Mouse (Mus musculus) cerebellum, adult 2 months (tissue): ENCODE results near the gene Coil. TPM values are rescaled to one million over a fixed set of nuclear protein-coding genes. Genes with fewer than 3 reads are reported as not detected.

Experiments
- DNase-seq, 2 experiments: peaks; one replicate each; pipeline ENCODE4 v3.0.0; 2021
- H3K27ac ChIP-seq: fragments of 200-500 bp; 2 replicates; pipeline ENCODE4 v1.5.1; 2012; ENCODE audit warnings: low read length, control low read depth, inconsistent platforms; ENCODE audit not compliant: insufficient read depth
- H3K27me3 ChIP-seq: fragments of 200-500 bp; 2 replicates; pipeline ENCODE4 v1.6.1; 2012; ENCODE audit warnings: inconsistent platforms, mild to moderate bottlenecking, low read length, moderate library complexity; ENCODE audit not compliant: control insufficient read depth, insufficient read depth
- H3K4me1 ChIP-seq: fragments of 200-500 bp; 2 replicates; pipeline ENCODE4 v1.6.1; 2011; ENCODE audit warnings: low read length; ENCODE audit not compliant: control insufficient read depth, insufficient read depth
- H3K4me3 ChIP-seq: fragments of 200-500 bp; replicated peaks from 2 replicates; pipeline ENCODE3; 2011; ENCODE audit warnings: mild to moderate bottlenecking, low read depth, low read length, control low read depth; ENCODE audit not compliant: insufficient read depth
- CTCF ChIP-seq: fragments of 200-500 bp; IDR thresholded peaks from 2 replicates; pipeline ENCODE4 v1.5.1; 2011; ENCODE audit warnings: low read depth, mild to moderate bottlenecking, control low read depth, low read length, moderate library complexity, borderline replicate concordance; ENCODE audit not compliant: insufficient read depth
- POLR2A ChIP-seq: fragments of 200-500 bp; IDR thresholded peaks from 2 replicates; pipeline ENCODE4 v1.6.1; 2011; ENCODE audit warnings: low read length, control low read depth, borderline replicate concordance; ENCODE audit not compliant: insufficient read depth
- WGBS: fragments of 180-500 bp; shearing (Covaris S2); methylation state at CpG from one replicate; pipeline ENCODE4 v1.1.7; 2018; 5-methylcytosine and 5-hydroxymethylcytosine counted together
- polyA plus RNA-seq: library from polyadenylated mRNA; depleted of rRNA; stranded (reverse); fragments of >200 nt; gene quantifications from 2 replicates; pipeline ENCODE4 v1.2.3, GENCODE M21; 2012

Gene Coil
- polyA plus RNA-seq, 1 experiment = 22.3 TPM

DNA sequence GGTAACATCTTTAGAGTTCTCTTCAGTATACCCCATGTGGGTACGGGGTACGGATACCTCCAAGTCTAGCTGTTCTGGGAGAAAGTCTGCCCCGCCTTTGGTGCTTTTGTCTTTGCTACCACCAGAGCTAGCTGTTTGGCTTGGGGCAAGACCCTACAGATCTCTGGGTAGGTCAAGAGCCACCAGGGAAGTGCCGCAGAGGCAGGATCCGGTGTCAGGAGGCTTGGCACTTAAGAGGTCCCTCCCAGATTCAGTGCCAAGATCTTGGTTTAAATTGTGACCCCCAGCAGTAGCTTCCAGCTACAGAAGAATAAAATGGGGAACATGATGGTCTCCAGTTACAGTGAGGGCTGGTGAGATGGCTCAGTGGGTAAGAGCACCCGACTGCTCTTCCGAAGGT, 31.5 kb downstream of the Coil start:
- no peak for TF ChIP-seq POLR2A
- no peak for TF ChIP-seq CTCF
- no peak overlapping the region for H3K4me3 ChIP-seq
- 85% methylated on average over 7 of the region's 7 CpGs for WGBS
- no peaks in the 10 kb centered on the region for H3K27me3 ChIP-seq
- H3K27ac ChIP-seq = no peak overlapping the region
- H3K4me1 ChIP-seq = no peaks in the 10 kb centered on the region
- DNase-seq = no peak

DNA sequence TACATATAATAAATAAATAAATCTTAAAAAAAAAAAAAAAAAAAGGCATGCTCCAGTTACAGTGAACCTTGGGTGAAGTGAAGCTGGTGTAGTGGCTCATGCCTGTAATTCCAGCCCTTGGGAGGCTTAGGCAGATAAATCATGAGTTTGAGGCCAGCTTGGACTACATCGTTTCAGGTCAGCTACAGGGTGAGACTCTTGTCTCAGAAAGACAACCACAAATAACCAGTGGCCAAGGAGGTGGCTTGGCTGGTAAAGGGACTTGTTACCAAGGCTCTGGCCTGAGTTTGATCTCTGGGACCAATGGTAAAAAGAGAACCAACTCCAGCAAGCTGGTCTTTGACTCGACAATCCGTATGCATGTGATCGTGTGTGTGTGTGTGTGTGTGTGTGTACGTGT, 32.0 kb downstream of the Coil start:
- 73% methylated on average over 5 of the region's 5 CpGs for WGBS
- no peaks in the 10 kb centered on the region for H3K4me1 ChIP-seq
- no peak for DNase-seq
- no peaks in the 10 kb centered on the region for H3K27me3 ChIP-seq
- H3K4me3 ChIP-seq = no peak overlapping the region
- H3K27ac ChIP-seq = no peak overlapping the region
- no peak for TF ChIP-seq POLR2A
- no peak for TF ChIP-seq CTCF

GRCm38 (mm10) chr11:89002621-89003020, 32.6 kb downstream of the Coil start:
- no peak for TF ChIP-seq CTCF
- no peak for TF ChIP-seq POLR2A
- H3K27ac ChIP-seq = no peak overlapping the region
- 29% methylated on average over 5 of the region's 5 CpGs for WGBS
- DNase-seq = no peak
- H3K4me3 ChIP-seq = no peak overlapping the region
- H3K4me1 ChIP-seq = no peaks in the 10 kb centered on the region
- H3K27me3 ChIP-seq = no peaks in the 10 kb centered on the region

GRCm38 (mm10) chr11:89003078-89003477, 33.0 kb downstream of the Coil start:
- H3K27ac ChIP-seq = no peak overlapping the region

DNA sequence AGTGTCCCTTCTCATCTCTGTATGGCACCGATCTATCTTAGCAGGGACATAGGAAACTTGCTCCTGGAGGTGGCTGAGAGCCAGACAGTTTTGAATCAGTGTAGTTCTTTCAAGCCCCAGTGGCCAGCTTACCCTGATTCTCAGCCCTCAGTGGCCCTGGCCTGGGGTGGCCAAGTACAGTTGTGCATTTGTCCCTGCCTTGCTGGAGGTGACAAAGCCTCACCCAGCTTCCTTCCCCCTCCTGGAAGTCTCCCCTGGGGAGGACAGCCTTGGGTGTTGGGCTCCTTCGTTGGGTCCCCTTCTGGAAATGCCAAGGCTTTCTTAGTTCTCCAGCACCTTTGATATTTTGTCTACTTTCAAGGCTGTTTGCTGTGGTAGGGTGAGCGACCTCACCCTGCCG, 33.7 kb downstream of the Coil start:
- WGBS = 41% methylated on average over 4 of the region's 4 CpGs
- Histone ChIP-seq H3K27me3 (no peaks in the 10 kb centered on the region), H3K27ac (no peak overlapping the region), H3K4me1 (no peaks in the 10 kb centered on the region), H3K4me3 (no peak overlapping the region)
- TF ChIP-seq POLR2A = no peak
- TF ChIP-seq CTCF = no peak
- DNase-seq = no peak

More at GRCm38 (mm10) chr11:89003078-89003477, 33.0 kb downstream of the Coil start:
- Histone ChIP-seq H3K4me1 (no peaks in the 10 kb centered on the region), H3K27me3 (no peaks in the 10 kb centered on the region), H3K4me3 (no peak overlapping the region)
- DNase-seq = no peak
- TF ChIP-seq POLR2A (no peak), CTCF (no peak)
- 22% methylated on average over 6 of the region's 6 CpGs for WGBS

DNA sequence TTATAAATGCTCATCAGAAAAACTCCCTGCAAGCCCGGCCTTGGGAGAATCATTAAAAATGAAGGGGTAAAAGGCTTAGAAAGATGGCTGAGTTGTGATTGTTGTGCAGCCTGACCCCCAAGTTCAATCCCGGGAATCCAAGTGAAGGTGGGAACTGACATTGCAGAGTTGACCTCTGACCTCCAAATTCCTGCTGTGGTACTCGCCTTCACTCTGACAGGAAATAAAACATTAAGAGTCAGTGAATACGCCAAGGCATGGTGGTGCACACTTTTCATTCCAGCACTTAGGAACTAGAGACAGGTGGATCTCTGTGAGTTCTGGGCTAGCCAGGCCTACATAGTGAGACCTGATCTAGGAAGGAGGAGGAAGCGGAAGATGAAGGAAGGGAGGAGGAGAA, 35.4 kb downstream of the Coil start:
- 89% methylated on average over 5 of the region's 5 CpGs for WGBS
- DNase-seq = no peak
- no peak overlapping the region for H3K4me3 ChIP-seq
- no peaks in the 10 kb centered on the region for H3K4me1 ChIP-seq
- H3K27ac ChIP-seq = no peak overlapping the region
- no peak for TF ChIP-seq POLR2A
- no peak for TF ChIP-seq CTCF
- no peaks in the 10 kb centered on the region for H3K27me3 ChIP-seq

GRCm38 (mm10) chr11:89006404-89006803, 36.4 kb downstream of the Coil start:
- no peak overlapping the region for H3K4me3 ChIP-seq
- DNase-seq = no peak
- H3K4me1 ChIP-seq = no peaks in the 10 kb centered on the region

GRCm38 (mm10) chr11:89007582-89007981, 37.5 kb downstream of the Coil start:
- TF ChIP-seq CTCF (no peak), POLR2A (no peak)
- H3K27me3 ChIP-seq = no peaks in the 10 kb centered on the region
- no peaks in the 10 kb centered on the region for H3K4me1 ChIP-seq
- no peak for DNase-seq
- no peak overlapping the region for H3K4me3 ChIP-seq
- 82% methylated on average over 3 of the region's 3 CpGs for WGBS
- no peak overlapping the region for H3K27ac ChIP-seq

More at GRCm38 (mm10) chr11:89006404-89006803, 36.4 kb downstream of the Coil start:
- Histone ChIP-seq H3K27me3 (no peaks in the 10 kb centered on the region), H3K27ac (no peak overlapping the region)
- TF ChIP-seq POLR2A = no peak
- TF ChIP-seq CTCF = no peak
